Mouse (Mus musculus) monocyte, adult 2 months (primary cell): ENCODE measurements around the gene Nf1.
A peak's percentile ranks its signal among the peaks of the same experiment; 100 is the strongest.
"Not testable (repeated sequence)": the region's sequence is repeated elsewhere in the genome, so short reads cannot be mapped to it uniquely, and the experiment has no call there.

Experiments
- DNase-seq, 2 experiments: peaks; one replicate each; pipeline ENCODE4 v3.0.0; 2022; ENCODE audit warnings: low spot score in 2 of 2, low read depth in 1 of 2

Gene Nf1

GRCm38 (mm10) chr11:79339234-79339807 lies at the start of gene Nf1:
TSS of gene Nf1 (plus strand) at chr11:79339693.
- peak; percentile 88 to 90 for DNase-seq

DNA sequence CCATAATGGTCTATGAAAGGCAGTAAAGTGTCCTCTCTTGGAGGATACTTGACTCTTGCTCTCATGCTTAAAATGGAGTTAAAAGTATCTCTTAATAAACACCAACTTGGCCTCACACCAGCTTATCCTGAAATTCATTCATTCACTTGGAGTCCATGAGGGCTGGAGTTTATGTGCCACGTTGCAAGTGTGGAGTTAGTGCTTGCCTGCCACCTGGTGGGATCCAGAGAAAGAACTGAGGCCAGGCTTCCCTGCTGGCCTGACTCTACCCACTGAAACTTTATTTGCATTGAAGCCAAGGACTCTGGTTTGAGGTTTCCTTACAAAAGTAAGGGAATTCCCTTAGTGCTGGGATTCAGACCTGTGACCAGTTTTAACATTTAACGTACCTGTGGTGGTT lies 49.0 kb upstream of the Nf1 start:
- no peak for DNase-seq

GRCm38 (mm10) chr11:79291651-79292050 lies 47.8 kb upstream of the Nf1 start:
- no peak for DNase-seq

DNA sequence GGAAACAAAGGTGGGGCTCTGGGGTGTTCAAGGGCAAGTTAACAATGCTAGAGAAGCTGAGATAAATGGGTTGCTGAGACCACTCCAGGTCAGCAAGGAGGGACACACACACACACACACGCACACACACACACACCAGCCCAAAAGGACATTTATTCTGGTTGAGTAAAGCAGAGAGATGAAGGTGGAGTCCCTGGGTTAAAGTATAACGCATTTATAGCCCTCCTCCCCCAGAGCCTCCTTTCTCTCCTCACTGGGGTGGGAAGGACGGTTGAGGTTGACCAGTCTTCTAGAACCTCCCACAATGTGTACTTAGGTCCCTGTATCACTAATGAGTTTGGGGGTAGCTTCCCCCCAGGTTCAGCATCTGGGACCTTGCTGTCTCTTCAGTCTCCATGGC lies 47.4 kb upstream of the Nf1 start:
- DNase-seq: no peak

- DNase-seq: no peak
These were observed 46.5 kb upstream of the Nf1 start for GRCm38 (mm10) chr11:79293025-79293424.

DNA sequence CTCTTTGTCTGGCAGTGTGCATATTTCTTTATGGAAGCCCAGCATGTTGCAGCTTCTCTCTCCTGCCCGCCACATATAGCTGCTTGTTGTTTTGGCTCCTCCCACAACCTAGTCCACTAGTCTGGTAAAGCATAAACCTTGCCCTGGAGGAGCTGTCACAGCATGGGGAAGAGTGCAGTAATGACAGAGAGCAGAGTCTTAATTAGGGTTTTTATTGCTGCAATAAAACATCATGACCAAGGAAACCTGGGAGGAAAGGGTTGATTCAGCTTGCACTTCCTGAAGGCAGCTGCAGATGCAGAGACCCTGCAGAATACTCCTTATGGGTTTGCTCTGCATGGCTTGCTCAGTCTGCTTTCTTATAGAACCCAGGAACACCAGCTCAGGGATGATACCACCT lies 45.5 kb upstream of the Nf1 start:
- no peak for DNase-seq

DNA sequence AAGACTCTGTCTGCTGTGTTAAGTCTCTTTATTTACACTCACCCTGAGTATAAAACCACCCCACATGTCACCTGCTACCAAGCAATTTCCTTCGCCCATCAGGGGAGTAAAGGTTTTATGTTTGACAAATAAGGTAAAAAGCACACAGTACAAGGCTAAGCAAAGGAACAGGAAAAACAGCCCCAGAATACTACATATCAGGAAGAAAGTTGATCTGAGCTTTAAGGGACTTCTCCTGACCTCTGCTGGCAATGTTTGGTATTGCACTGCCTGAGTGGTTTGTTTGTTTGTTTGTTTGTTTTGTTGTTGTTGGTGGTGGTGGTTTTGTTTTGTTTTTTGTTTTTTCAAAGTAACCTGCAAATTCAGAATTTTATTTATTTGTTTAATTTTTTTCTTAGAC lies 43.3 kb upstream of the Nf1 start:
- DNase-seq: no peak

GRCm38 (mm10) chr11:79296856-79297491 lies 42.5 kb upstream of the Nf1 start, which contains the start of gene Gm9964:
TSS of gene Gm9964 (minus strand) at chr11:79296906.
- no peak for DNase-seq

DNA sequence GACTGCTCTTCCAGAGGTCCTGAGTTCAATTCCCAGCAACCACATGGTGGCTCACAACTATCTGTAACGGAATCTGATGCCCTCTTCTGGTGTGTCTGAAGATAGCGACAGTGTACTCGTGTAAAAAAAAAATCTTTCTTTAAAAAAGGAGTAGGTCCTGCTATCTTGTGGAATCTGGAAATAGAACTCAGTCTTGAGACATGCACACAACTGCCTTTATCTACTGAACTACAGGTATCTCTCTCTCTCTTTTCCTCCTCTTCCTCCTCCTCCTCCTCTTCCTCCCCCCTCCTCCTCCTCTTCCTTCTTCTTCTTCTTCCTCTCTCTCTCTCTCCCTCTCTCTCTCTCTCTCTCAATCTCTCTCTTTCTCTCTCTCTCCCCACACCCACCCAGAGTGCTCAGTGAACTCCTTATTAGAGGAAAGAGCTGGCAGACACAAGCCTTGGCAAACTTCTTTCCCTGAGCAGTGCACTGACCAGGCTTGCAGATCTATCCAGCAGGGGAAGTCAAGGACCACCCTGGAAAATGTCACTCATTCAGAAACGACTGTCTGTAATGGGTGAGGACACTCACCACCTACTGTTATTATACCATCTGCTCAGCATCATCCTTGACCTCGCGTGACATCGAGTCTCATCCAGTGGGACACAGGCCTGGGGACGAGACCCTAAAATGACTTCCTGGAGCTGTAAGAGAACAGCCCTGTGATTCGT lies 39.6 kb upstream of the Nf1 start:
- DNase-seq: no peak

DNA sequence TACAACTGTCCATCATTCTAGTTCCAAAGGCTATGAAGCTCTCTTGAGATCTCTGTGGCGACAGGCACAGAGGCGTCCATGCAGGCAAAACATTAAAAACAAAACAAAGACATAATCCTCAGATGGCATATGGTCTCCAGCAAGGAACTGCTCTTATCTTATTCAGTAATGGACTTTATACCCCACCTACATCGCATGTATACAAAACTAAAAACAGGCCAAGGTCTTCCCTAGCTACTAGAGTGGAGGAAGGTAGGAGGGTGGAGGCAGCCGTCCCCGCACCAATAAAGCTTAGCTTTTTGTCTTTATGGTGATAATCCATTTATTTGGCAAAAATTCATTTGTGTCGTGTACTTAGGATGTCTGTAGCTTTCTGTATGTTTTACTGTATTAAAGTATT lies 36.4 kb upstream of the Nf1 start:
- DNase-seq: no peak

DNA sequence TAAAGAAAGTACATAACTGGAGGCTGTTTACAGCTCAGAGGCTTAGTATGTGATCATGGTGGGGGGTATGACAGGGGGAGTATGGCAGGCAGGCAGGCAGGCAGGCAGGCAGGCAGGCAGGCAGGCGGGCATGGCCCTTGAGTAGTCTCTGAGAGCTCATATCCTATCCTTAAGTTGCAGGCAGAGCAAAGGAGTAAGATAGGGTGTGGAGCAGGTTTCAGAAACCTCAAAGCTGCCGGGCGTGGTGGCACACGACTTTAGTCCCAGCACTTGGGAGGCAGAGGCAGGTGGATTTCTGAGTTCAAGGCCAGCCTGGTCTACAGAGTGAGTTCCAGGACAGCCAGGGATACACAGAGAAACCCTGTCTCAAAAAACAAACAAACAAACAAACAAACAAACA lies 35.2 kb upstream of the Nf1 start:
- DNase-seq: not testable (repeated sequence)

DNA sequence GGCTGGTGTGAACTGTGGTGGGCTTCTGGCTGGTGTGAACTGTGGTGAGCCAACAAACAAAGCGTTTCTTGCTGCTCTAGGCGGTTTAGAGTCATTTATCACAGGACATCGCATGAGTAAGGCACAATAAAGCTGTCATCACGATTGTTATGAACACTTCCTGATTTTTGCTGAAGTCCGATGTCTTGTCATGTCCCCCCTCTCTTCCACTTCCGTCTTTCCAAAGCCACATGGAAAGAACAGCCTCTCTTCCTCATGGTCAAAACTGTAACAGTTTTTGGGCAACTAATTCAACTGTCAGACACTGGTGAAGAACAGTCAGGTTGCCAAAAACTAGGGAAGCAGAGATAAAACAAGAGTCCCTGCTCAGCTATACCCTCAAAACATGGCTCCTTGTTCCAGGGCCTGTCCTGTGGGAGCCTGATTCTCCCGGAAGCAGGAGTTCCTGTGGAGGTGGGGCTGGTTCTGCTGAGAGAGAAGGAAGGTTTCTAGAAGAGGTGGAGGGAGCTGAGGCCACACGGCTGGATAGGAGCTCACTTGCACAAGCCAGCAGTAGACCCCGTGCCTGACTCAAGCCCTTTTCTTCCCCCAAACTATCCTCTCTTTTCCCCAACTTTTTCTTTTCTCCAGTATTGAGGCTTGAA lies 33.7 kb upstream of the Nf1 start:
- peak; percentile 42 to 47 for DNase-seq

DNA sequence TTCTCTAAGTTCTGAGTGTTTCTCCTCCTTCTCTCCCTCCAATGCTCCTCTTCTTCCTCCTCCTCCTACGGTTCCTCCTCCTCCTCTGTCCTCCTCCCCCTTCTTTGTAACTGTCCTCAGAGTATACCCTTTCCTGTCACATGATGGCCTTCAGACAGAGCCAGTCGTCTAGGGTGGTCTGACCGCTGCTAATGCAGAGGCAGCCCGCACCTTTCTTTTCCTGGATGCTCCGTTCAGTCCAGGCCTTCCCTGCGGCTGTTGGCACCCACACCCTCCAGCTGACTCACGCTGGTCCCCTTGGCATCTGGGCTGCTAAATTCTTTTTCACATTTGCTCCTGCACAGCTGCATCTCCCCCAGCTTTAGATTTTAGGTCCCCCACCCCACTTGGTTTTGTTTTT lies 33.0 kb upstream of the Nf1 start:
- no peak for DNase-seq

- no peak for DNase-seq
These were observed 32.5 kb upstream of the Nf1 start for GRCm38 (mm10) chr11:79306996-79307395.

DNA sequence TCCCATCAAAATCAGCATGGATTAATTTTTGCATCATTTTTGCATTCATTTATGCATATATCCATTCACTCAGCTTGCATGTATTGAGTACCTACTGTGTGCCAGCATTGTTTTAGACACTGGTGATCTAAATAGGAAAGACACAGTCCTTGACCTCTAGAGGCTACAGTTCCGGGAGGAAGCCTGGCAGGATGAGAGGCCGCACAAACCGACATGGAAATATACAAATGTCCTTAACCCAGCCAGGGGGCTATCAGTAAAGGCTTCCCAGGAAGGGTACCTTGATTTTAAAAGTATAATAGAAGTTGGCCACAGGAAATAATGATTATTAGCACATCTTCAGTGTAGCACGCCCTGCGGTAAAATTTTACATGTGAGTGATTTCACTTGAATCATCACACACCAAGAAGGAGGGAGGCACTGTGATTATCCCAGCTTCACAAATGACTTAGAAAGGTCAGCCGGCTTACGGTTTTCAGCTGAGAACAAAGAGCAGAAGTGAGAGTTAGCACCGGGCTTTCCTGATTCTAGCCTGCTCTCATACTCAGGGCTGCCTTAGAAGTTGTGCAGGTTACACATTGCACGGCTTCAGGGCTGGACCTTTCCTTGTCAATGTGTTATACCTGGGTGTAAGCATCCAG lies 31.8 kb upstream of the Nf1 start:
- no peak for DNase-seq

DNA sequence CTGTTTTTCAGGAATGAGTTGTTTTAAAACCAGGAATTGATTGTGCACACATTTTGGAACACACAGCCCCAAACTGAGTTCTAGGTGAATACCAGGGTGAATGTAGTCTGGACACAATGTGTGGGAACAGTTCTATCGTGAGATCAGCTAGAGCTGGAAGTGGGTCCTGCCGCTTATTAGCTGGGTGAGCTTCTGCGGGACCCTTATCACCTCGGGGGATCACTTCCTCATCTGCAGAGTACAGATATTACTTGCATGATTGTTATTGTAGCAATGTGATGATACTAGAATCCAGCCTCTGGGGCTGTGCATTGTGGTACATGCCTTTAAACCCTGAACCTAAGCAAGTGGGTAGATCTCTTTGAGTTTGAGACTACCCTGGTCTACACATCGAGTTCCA lies 29.0 kb upstream of the Nf1 start:
- no peak for DNase-seq

DNA sequence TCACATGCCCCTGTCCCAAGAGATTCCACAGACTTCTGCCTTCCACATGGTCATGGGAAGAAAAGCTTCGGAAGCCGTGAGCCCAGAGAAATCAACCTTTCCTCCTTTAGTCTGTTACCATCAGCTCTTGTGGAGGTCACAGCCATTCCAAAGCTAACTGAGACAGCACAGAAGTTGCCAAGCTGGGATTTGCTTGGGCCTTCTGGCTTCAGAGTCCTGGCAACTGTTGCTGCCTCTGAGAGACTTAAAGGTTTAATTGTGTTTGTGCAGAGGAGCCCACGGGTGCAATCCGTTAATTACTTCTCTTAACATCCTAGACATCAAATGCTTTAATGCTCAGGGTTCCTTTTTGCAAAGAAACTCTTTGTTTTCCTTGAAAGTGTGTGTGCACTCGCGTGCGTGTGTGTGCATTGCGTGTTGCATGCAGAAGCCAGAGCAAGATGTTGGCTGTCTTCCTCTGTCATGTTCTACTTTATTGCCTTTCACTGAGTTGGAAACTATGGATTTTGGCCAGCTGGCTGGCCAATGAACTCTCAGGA lies 22.6 kb upstream of the Nf1 start:
- DNase-seq: no peak

DNA sequence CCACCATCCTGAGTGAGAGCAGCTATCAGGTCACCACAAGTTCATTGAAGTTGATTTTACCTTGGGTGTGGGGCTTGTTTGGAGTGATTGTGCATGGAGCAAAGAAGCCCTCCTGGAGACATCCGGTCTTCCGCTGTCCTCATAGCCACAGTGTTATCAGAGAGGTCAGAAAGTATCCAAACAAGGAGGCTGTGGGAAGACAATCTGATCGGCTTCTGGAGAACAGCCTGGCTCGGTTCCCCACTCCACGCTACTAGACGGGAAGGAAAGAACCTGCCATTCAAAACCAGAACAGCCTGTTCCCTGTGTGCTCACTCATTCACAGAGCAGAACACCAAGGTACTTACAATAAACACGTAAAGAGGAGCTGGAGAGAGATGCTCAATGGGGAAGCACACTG lies 19.7 kb upstream of the Nf1 start:
- DNase-seq: no peak

- DNase-seq: no peak
These were observed 15.4 kb upstream of the Nf1 start for GRCm38 (mm10) chr11:79323985-79324685.

DNA sequence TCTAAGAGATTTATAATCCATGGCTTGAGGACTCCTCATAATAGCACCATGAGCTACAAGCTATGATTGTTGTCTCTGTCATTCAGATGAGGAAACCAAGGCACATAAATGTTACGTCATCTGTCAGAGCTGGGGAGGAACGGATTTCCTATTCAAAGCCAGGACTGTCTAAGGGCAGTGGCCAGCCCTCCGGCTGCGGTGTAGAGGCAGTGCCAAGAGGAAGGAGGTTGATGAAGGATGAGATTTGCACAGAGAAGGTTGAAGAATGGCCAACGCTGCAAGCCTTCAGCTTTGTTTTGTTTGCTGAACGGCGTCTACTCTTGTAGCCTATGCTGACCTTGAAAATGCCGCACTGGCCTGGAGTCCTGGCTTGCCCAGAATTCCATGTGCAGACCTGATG lies 13.8 kb upstream of the Nf1 start:
- no peak for DNase-seq

DNA sequence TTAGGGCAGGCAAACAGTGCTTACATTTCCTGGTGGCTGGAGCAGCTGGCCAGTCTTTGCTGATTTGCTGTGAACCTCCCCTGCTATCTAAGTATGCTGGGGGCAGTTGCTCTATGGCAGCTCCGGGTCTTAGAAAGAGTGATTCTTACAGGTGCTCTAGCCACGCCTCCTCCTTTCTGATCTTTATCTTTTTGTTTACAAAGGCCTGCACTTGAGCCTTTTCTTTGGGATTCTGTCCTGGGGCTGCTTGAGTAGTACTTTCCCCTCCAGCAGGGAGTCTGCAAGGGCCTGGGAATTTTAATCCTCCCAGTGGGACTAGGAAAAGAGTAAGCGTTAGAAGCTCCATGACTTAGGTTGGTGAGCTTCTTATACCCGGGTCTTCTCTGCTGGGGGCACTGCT lies 12.4 kb upstream of the Nf1 start:
- DNase-seq: no peak
